Comparison of ENCODE assay signal across 25 mouse cellular contexts in the genomic region with DNA sequence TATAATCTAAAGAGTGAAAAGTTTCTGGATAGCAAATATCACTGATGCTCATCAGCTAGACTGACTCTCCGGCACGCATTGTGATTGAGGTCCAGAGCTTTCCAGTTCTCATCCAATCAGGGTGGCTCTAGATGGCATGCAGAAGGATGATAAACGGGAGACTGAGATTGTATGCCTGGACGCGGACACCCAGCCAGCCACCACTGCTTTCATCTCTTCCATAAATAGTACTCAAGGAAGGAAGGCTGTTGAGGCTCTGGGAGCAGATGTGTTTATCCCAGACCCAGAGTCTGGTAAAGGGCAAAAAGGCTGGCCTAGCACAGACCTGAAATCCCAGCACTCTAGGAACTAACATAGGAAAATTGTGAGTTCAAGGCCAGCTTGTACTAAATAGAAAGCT.
"Had no signal": no experiment of that assay in that cellular context is flagged by ENCODE, and none has a peak within 500 bp of the region (broad histone marks: within the 10 kb centered on the region; RNA-seq: fewer than 3 reads in every experiment).

No protein-coding gene starts in this region.

- H3K27me3 ChIP-seq: heart, embryonic 13.5 days; hindbrain, embryonic 12.5 days; intestine, embryonic 15.5 days; limb, embryonic 12.5 days had no signal

- DNase-seq: gastrocnemius, adult 2 months; gastrocnemius, postnatal 10 days; gastrocnemius, postnatal 25 days; heart, adult 18-20 months; heart, postnatal 14 days; heart, postnatal 4 days; kidney, adult 18-20 months; kidney, adult 8-10 months; kidney, postnatal 10 days; kidney, postnatal 25 days; kidney, postnatal 4 days had no signal

- H3K27ac ChIP-seq: gastrocnemius, adult 2 months; heart, embryonic 13.5 days; hindbrain, embryonic 10.5 days; hindbrain, embryonic 12.5 days; hindbrain, embryonic 14.5 days; intestine, embryonic 15.5 days; layer of hippocampus, adult 2 months; left cerebral cortex, adult 2 months; limb, embryonic 10.5 days; limb, embryonic 12.5 days had no signal

- H3K9me3 ChIP-seq: heart, embryonic 13.5 days; hindbrain, embryonic 10.5 days; hindbrain, embryonic 12.5 days; intestine, embryonic 15.5 days; limb, embryonic 10.5 days; limb, embryonic 12.5 days had no signal

- H3K36me3 ChIP-seq: heart, embryonic 13.5 days; hindbrain, embryonic 10.5 days; hindbrain, embryonic 12.5 days; intestine, embryonic 15.5 days; limb, embryonic 10.5 days; limb, embryonic 12.5 days had no signal

- H3K4me2 ChIP-seq: heart, embryonic 11.5 days; heart, embryonic 13.5 days; hindbrain, embryonic 12.5 days; hindbrain, embryonic 14.5 days; intestine, embryonic 15.5 days; limb, embryonic 12.5 days had no signal

- ATAC-seq: forebrain, embryonic 16.5 days; hindbrain, embryonic 16.5 days; inflammation-experienced regulatory T-cells, adult 6 months; intestine, embryonic 15.5 days; intestine, postnatal 0 days had no signal

- H3K9ac ChIP-seq: heart, embryonic 13.5 days; hindbrain, embryonic 12.5 days; hindbrain, embryonic 14.5 days; intestine, embryonic 15.5 days; limb, embryonic 12.5 days had no signal

- H3K4me3 ChIP-seq: gastrocnemius, adult 2 months; heart, embryonic 13.5 days; hindbrain, embryonic 10.5 days; hindbrain, embryonic 12.5 days; intestine, embryonic 15.5 days; layer of hippocampus, adult 2 months; left cerebral cortex, adult 2 months; limb, embryonic 10.5 days; limb, embryonic 12.5 days had no signal

- H3K4me1 ChIP-seq: hindbrain, embryonic 12.5 days; intestine, embryonic 15.5 days; limb, embryonic 12.5 days had no signal
